Mouse (Mus musculus): ENCODE data around the gene Vmn1r54. TPM values are rescaled to one million over a fixed set of nuclear protein-coding genes. Genes with fewer than 3 reads are reported as not detected.
"Not testable (repeated sequence)": the region's sequence is repeated elsewhere in the genome, so short reads cannot be mapped to it uniquely, and the experiment has no call there.

Vmn1r54 gene
- not detected in 2 replicates for polyA plus RNA-seq (2012; rRNA removed)

DNA sequence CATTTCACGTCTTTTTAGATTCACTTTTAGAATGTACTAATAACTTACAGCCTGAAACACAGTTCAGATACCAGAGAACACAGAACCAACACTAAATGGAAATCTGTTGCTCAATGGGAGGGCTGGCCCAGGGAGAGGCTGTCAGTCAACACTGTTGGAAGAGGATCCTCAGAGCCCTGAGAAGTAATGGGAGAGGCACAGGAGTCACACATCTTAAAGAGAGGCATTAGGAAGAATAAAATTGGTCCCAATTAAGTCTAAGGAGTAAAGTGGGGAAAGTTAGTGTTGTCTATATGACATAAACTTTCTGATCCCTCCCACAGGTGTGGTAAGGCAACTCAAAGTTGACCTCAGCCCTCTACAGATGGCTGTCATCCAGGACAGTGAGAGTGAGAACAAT lies at the start of gene Vmn1r54:
Vmn1r54 (plus strand) TSS at position 301 of the 400 bp plus-strand sequence.
- H3K27me3 ChIP-seq (ENCODE audit: control insufficient read depth, insufficient read depth, low read length), result no peaks in the 10 kb centered on the region
- no peak within 1 kb of the TSS for H3K27ac ChIP-seq (ENCODE audit: insufficient read depth, low read length)
- TF ChIP-seq POLR2A (IDR thresholded peaks at IDR 0.05; ENCODE audit: borderline replicate concordance, insufficient read depth, low read length), result no peak
- TF ChIP-seq CTCF (IDR thresholded peaks at IDR 0.05; ENCODE audit: borderline replicate concordance, insufficient read depth, low read depth, low read length), result no peak
- WGBS, result 74% methylated on average over 1 of the region's 1 CpGs
- no peak within 1 kb of the TSS for H3K4me3 ChIP-seq (replicated peaks; ENCODE audit: insufficient read depth, low read depth, low read length)
- H3K4me1 ChIP-seq (ENCODE audit: control insufficient read depth, insufficient read depth, low read length), result no peaks in the 10 kb centered on the region
- no peak for DNase-seq

DNA sequence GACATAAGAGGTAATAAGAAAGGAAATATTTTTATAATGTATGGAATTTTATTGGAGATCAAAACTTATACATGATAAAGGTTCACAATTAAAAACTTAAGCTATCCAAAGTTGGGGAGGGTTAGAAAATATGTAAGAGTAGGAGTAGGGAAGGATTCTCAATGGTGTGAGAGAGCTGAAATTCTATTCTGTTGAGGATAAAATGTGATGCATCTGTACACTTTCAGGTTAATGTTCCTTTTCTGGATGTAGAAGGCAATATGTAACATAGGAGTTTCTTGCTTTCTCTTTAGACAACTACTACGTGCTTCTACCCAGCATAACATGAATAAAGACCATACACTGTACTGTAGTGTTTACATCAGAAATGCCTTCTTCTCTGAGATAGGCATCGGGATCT lies 43.6 kb upstream of the Vmn1r54 start, which contains the start of gene V1ra8:
V1ra8 (plus strand) TSS at position 301 of the 400 bp plus-strand sequence.
- H3K4me1 ChIP-seq (ENCODE audit: control insufficient read depth, insufficient read depth, low read length); DNase-seq; H3K27ac ChIP-seq (ENCODE audit: insufficient read depth, low read length); H3K27me3 ChIP-seq (ENCODE audit: control insufficient read depth, insufficient read depth, low read length); H3K4me3 ChIP-seq (replicated peaks; ENCODE audit: insufficient read depth, low read depth, low read length): not testable (repeated sequence)
- 87% methylated on average over 2 of the region's 2 CpGs for WGBS

GRCm38 (mm10) chr6:90224338-90224737 lies 21.8 kb upstream of the Vmn1r54 start, which contains the start of gene Vmn1r53:
Vmn1r53 (minus strand) TSS chr6:90224438.
- TF ChIP-seq CTCF (IDR thresholded peaks at IDR 0.05; ENCODE audit: borderline replicate concordance, insufficient read depth, low read depth, low read length) (no peak), POLR2A (IDR thresholded peaks at IDR 0.05; ENCODE audit: borderline replicate concordance, insufficient read depth, low read length) (no peak)
- 83% methylated on average over 1 of the region's 1 CpGs for WGBS

DNA sequence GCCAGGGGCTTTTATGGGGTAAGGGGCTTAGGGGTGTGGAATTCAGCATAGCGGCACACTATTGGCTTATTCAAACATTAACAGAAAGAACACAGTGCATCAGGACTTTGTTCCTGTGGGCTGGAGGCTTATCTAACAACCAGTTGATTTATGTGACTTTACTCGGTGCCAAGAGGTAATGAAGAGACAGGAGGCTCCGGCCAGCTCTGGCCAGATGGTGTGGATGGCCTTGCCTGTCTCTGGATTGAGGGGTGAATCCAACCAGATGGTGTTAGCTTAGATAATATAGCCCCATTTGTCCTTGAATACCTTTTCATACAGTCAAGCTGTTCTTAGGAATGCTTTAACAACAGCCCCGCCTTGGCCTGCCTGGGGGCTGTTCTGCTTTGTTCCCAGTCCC lies 14.0 kb upstream of the Vmn1r54 start:
- H3K4me3 ChIP-seq (replicated peaks; ENCODE audit: insufficient read depth, low read depth, low read length), result not testable (repeated sequence)

More at GRCm38 (mm10) chr6:90224338-90224737, 21.8 kb upstream of the Vmn1r54 start, which contains the start of gene Vmn1r53:
- DNase-seq, result no peak
- Histone ChIP-seq H3K4me1 (ENCODE audit: control insufficient read depth, insufficient read depth, low read length) (no peaks in the 10 kb centered on the region), H3K4me3 (replicated peaks; ENCODE audit: insufficient read depth, low read depth, low read length) (no peak within 1 kb of the TSS), H3K27me3 (ENCODE audit: control insufficient read depth, insufficient read depth, low read length) (no peaks in the 10 kb centered on the region), H3K27ac (ENCODE audit: insufficient read depth, low read length) (no peak within 1 kb of the TSS)

DNA sequence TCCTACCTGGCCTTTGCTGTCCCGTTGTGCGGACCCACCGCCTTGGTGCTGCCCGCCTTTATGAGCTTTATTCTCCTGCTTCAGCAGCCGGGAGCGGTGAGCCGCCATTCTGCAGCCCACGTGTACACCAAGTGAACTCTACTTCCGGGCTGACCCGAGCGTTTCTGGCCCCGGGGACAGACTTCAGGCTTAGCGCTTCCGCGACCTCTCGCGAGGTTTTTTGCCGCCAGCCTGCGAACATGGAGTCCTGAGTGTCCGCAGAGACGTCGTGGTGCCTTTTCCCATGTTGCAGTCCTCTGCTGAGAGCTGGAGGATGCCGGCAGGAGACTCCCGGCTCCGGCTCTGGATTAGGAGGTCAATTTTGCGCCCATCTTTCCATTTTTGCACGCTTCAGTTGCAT lies 13.4 kb upstream of the Vmn1r54 start:
- DNase-seq, result no peak
- Histone ChIP-seq H3K4me1 (ENCODE audit: control insufficient read depth, insufficient read depth, low read length) (no peaks in the 10 kb centered on the region), H3K27me3 (ENCODE audit: control insufficient read depth, insufficient read depth, low read length) (no peaks in the 10 kb centered on the region), H3K4me3 (replicated peaks; ENCODE audit: insufficient read depth, low read depth, low read length) (no peak overlapping the region), H3K27ac (ENCODE audit: insufficient read depth, low read length) (no peak overlapping the region)
- no peak for TF ChIP-seq CTCF (IDR thresholded peaks at IDR 0.05; ENCODE audit: borderline replicate concordance, insufficient read depth, low read depth, low read length)
- no peak for TF ChIP-seq POLR2A (IDR thresholded peaks at IDR 0.05; ENCODE audit: borderline replicate concordance, insufficient read depth, low read length)
- 61% methylated on average over 27 of the region's 27 CpGs for WGBS

More for the DNA sequence above, 14.0 kb upstream of the Vmn1r54 start:
- not testable (repeated sequence) for H3K27me3 ChIP-seq (ENCODE audit: control insufficient read depth, insufficient read depth, low read length); DNase-seq; H3K4me1 ChIP-seq (ENCODE audit: control insufficient read depth, insufficient read depth, low read length); H3K27ac ChIP-seq (ENCODE audit: insufficient read depth, low read length)
- WGBS, result 63% methylated on average over 4 of the region's 4 CpGs

- 84% methylated on average over 3 of the region's 3 CpGs for WGBS
Observed at GRCm38 (mm10) chr6:90244019-90244418, 2.1 kb upstream of the Vmn1r54 start.

DNA sequence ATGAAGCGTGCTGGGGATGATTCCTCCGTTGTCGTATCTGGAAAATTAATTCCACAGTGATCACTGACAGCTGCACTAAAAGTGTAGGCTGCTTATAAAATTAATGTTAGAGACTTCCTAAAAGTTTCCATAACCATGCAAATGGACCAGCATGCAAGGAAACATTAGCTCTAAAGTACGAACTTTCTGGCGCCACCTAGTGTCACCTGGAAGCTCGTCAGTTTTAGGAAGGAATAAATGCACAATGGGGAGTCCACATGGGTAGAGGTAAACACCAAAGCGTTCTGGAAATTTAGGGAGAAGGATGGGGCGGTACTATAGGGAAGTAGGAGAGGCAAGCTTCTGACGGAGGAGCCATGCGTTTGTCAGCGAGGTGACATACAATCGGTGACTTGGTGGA lies 42.2 kb downstream of the Vmn1r54 start:
- 56% methylated on average over 12 of the region's 12 CpGs for WGBS
- TF ChIP-seq POLR2A (IDR thresholded peaks at IDR 0.05; ENCODE audit: borderline replicate concordance, insufficient read depth, low read length) (no peak), CTCF (IDR thresholded peaks at IDR 0.05; ENCODE audit: borderline replicate concordance, insufficient read depth, low read depth, low read length) (0 out of 2 replicates have a peak, but pooled peaks have one; percentile 3)
- H3K4me3 ChIP-seq (replicated peaks; ENCODE audit: insufficient read depth, low read depth, low read length), result no peak overlapping the region
- H3K27ac ChIP-seq (ENCODE audit: insufficient read depth, low read length), result no peak overlapping the region
- no peaks in the 10 kb centered on the region for H3K4me1 ChIP-seq (ENCODE audit: control insufficient read depth, insufficient read depth, low read length)
- no peak for DNase-seq
- no peaks in the 10 kb centered on the region for H3K27me3 ChIP-seq (ENCODE audit: control insufficient read depth, insufficient read depth, low read length)

More at GRCm38 (mm10) chr6:90244019-90244418, 2.1 kb upstream of the Vmn1r54 start:
- DNase-seq, result no peak
- Histone ChIP-seq H3K27me3 (ENCODE audit: control insufficient read depth, insufficient read depth, low read length) (no peaks in the 10 kb centered on the region), H3K4me1 (ENCODE audit: control insufficient read depth, insufficient read depth, low read length) (no peaks in the 10 kb centered on the region), H3K4me3 (replicated peaks; ENCODE audit: insufficient read depth, low read depth, low read length) (no peak overlapping the region), H3K27ac (ENCODE audit: insufficient read depth, low read length) (no peak overlapping the region)
- no peak for TF ChIP-seq CTCF (IDR thresholded peaks at IDR 0.05; ENCODE audit: borderline replicate concordance, insufficient read depth, low read depth, low read length)
- no peak for TF ChIP-seq POLR2A (IDR thresholded peaks at IDR 0.05; ENCODE audit: borderline replicate concordance, insufficient read depth, low read length)

DNA sequence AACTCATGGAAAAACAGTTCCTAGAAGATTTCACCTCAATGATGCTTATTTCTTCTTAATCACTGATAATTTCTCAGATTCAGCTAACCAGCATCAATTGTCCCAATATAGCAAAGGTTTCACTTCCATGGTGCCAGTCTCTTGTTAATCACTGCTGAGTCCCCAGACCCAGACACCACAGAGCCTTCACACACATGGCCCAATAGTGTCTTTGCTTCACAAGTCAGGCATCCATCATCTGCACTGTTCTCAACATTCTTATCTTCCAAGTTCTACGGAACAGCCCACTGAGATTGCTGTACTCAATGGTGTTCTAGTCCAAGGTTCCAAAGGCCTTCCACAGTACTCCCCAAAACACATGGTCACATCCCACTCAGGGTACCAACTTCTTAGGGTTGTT lies 54.8 kb downstream of the Vmn1r54 start, which contains the start of gene BC048671:
BC048671 (plus strand) TSS at position 301 of the 400 bp plus-strand sequence.
- Histone ChIP-seq H3K27ac (ENCODE audit: insufficient read depth, low read length) (no peak within 1 kb of the TSS), H3K27me3 (ENCODE audit: control insufficient read depth, insufficient read depth, low read length) (no peaks in the 10 kb centered on the region), H3K4me3 (replicated peaks; ENCODE audit: insufficient read depth, low read depth, low read length) (no peak within 1 kb of the TSS), H3K4me1 (ENCODE audit: control insufficient read depth, insufficient read depth, low read length) (no peaks in the 10 kb centered on the region)
- 95% methylated on average over 1 of the region's 1 CpGs for WGBS
- TF ChIP-seq POLR2A (IDR thresholded peaks at IDR 0.05; ENCODE audit: borderline replicate concordance, insufficient read depth, low read length) (no peak), CTCF (IDR thresholded peaks at IDR 0.05; ENCODE audit: borderline replicate concordance, insufficient read depth, low read depth, low read length) (no peak)
- DNase-seq, result no peak

All from cerebellum, adult 2 months (tissue).